Mouse (Mus musculus) intestine, postnatal 0 days (tissue): ENCODE measurements around the gene Lhpp. TPM values are rescaled to one million over a fixed set of nuclear protein-coding genes. Genes with fewer than 3 reads are reported as not detected.

Source experiments
- ATAC-seq: fragments of 200-750 bp; cut with Nextera tagmentation; 2 replicates; pipeline ENCODE4 v1.8.0; 2017; ENCODE audit warnings: mild to moderate bottlenecking, moderate TSS enrichment, moderate library complexity
- H3K27ac ChIP-seq: fragments of 300-500 bp; sonication (generic); 2 replicates; pipeline ENCODE4 v1.5.1; 2014; ENCODE audit warnings: mild to moderate bottlenecking, low read depth, low read length, moderate library complexity
- H3K27me3 ChIP-seq: fragments of 300-500 bp; sonication (generic); replicated peaks from 2 replicates; pipeline ENCODE4 v1.6.1; 2014; ENCODE audit warnings: low read length, mixed read lengths; ENCODE audit not compliant: control insufficient read depth, insufficient read depth
- H3K36me3 ChIP-seq: fragments of 300-500 bp; sonication (generic); 2 replicates; pipeline ENCODE4 v1.6.1; 2014; ENCODE audit warnings: mild to moderate bottlenecking, moderate library complexity; ENCODE audit not compliant: control insufficient read depth, insufficient read depth
- H3K4me1 ChIP-seq: fragments of 300-500 bp; sonication (generic); replicated peaks from 2 replicates; pipeline ENCODE4 v1.6.1; 2014; ENCODE audit warnings: antibody characterized with exemption, low read length, mixed read lengths; ENCODE audit not compliant: control insufficient read depth, insufficient read depth
- H3K4me2 ChIP-seq: fragments of 300-500 bp; sonication (generic); replicated peaks from 2 replicates; pipeline ENCODE4 v1.6.1; 2014; ENCODE audit warnings: low read depth, mild to moderate bottlenecking, moderate library complexity
- H3K4me3 ChIP-seq: fragments of 300-500 bp; sonication (generic); 2 replicates; pipeline ENCODE4 v1.5.1; 2014; ENCODE audit warnings: low read depth, low read length
- H3K9ac ChIP-seq: fragments of 300-500 bp; sonication (generic); 2 replicates; pipeline ENCODE4 v1.6.1; 2014; ENCODE audit warnings: mild to moderate bottlenecking, low read depth, low read length
- H3K9me3 ChIP-seq: fragments of 300-500 bp; sonication (generic); 2 replicates; pipeline ENCODE4 v1.6.1; 2016; ENCODE audit warnings: mixed run types; ENCODE audit not compliant: control insufficient read depth
- CTCF ChIP-seq: sonication (generic); IDR thresholded peaks from 2 replicates; pipeline ENCODE4 v1.5.1; 2016; ENCODE audit warnings: low read depth, mild to moderate bottlenecking, control low read depth, antibody characterized with exemption, moderate library complexity
- WGBS: fragments of 180-500 bp; shearing (Covaris S2); extraction: QIAGEN DNeasy Blood & Tissue Kit; methylation state at CpG from one replicate; pipeline ENCODE4 v1.1.7; 2014; 5-methylcytosine and 5-hydroxymethylcytosine counted together
- polyA plus RNA-seq: library from polyadenylated mRNA; unstranded; fragments of >200 nt; fragmentation: Nextera tagmentation; extraction: Ambion mirVana; gene quantifications from 2 replicates; pipeline ENCODE4 v1.2.1, GENCODE M21; 2015

Gene Lhpp
- polyA plus RNA-seq, 1 experiment from 2014 or later: 52.0 TPM

GRCm38 (mm10) chr7:132679117-132679516 is 68.7 kb downstream of the Lhpp start:
- Histone ChIP-seq H3K27me3 (no peaks in the 10 kb centered on the region), H3K36me3 (no peaks in the 10 kb centered on the region), H3K9ac (no peak overlapping the region), H3K4me1 (peaks cover 7% of the 10 kb centered on the region; the same call in 1 of the 2 replicates), H3K27ac (no peak overlapping the region; the same call in 1 of the 2 replicates), H3K9me3 (no peaks in the 10 kb centered on the region), H3K4me2 (no peak overlapping the region), H3K4me3 (no peak overlapping the region)
- ATAC-seq: no peak
- TF ChIP-seq CTCF: no peak
- 81% methylated on average over 4 of the region's 4 CpGs for WGBS

GRCm38 (mm10) chr7:132679549-132679948 is 69.1 kb downstream of the Lhpp start:
- Histone ChIP-seq H3K36me3 (no peaks in the 10 kb centered on the region), H3K9ac (no peak overlapping the region), H3K4me1 (0 out of 2 replicates have a peak, but pooled peaks cover 4% of the 10 kb centered on the region), H3K4me3 (no peak overlapping the region), H3K9me3 (no peaks in the 10 kb centered on the region), H3K4me2 (no peak overlapping the region), H3K27ac (no peak overlapping the region), H3K27me3 (no peaks in the 10 kb centered on the region)
- WGBS: 74% methylated on average over 6 of the region's 6 CpGs
- ATAC-seq: no peak
- no peak for TF ChIP-seq CTCF

GRCm38 (mm10) chr7:132681296-132681695 is 70.9 kb downstream of the Lhpp start:
- Histone ChIP-seq H3K27me3 (no peaks in the 10 kb centered on the region), H3K9ac (no peak overlapping the region), H3K4me2 (no peak overlapping the region), H3K36me3 (no peaks in the 10 kb centered on the region), H3K27ac (no peak overlapping the region), H3K4me1 (no peaks in the 10 kb centered on the region), H3K9me3 (no peaks in the 10 kb centered on the region), H3K4me3 (no peak overlapping the region)
- 85% methylated on average over 11 of the region's 11 CpGs for WGBS
- ATAC-seq: no peak
- TF ChIP-seq CTCF: no peak

GRCm38 (mm10) chr7:132681831-132682230 is 71.4 kb downstream of the Lhpp start:
- H3K27ac ChIP-seq: no peak overlapping the region
- H3K4me1 ChIP-seq: no peaks in the 10 kb centered on the region
- H3K27me3 ChIP-seq: no peaks in the 10 kb centered on the region
- no peak overlapping the region for H3K9ac ChIP-seq
- no peaks in the 10 kb centered on the region for H3K9me3 ChIP-seq
- H3K36me3 ChIP-seq: no peaks in the 10 kb centered on the region
- no peak for TF ChIP-seq CTCF
- H3K4me3 ChIP-seq: no peak overlapping the region
- 100% methylated on average over 1 of the region's 1 CpGs for WGBS
- H3K4me2 ChIP-seq: no peak overlapping the region
- no peak for ATAC-seq

GRCm38 (mm10) chr7:132682336-132682735 is 71.9 kb downstream of the Lhpp start:
- H3K4me1 ChIP-seq: no peaks in the 10 kb centered on the region
- H3K9ac ChIP-seq: no peak overlapping the region
- no peaks in the 10 kb centered on the region for H3K9me3 ChIP-seq
- WGBS: 92% methylated on average over 3 of the region's 3 CpGs
- H3K4me2 ChIP-seq: no peak overlapping the region
- TF ChIP-seq CTCF: no peak
- H3K4me3 ChIP-seq: no peak overlapping the region
- H3K36me3 ChIP-seq: no peaks in the 10 kb centered on the region
- ATAC-seq: no peak
- H3K27me3 ChIP-seq: no peaks in the 10 kb centered on the region
- no peak overlapping the region for H3K27ac ChIP-seq

- Histone ChIP-seq H3K9ac (no peak overlapping the region), H3K27me3 (no peaks in the 10 kb centered on the region), H3K4me3 (no peak overlapping the region), H3K9me3 (no peaks in the 10 kb centered on the region), H3K4me2 (no peak overlapping the region), H3K36me3 (no peaks in the 10 kb centered on the region), H3K27ac (no peak overlapping the region), H3K4me1 (no peaks in the 10 kb centered on the region)
- WGBS: 76% methylated on average over 3 of the region's 3 CpGs
- ATAC-seq: no peak
- TF ChIP-seq CTCF: no peak
These were observed 72.5 kb downstream of the Lhpp start for GRCm38 (mm10) chr7:132682901-132683300.

- H3K9ac ChIP-seq: no peak overlapping the region
- ATAC-seq: no peak
- H3K27me3 ChIP-seq: no peaks in the 10 kb centered on the region
- no peaks in the 10 kb centered on the region for H3K9me3 ChIP-seq
- no peak for TF ChIP-seq CTCF
- no peak overlapping the region for H3K4me3 ChIP-seq
- H3K4me2 ChIP-seq: no peak overlapping the region
- H3K36me3 ChIP-seq: no peaks in the 10 kb centered on the region
- H3K27ac ChIP-seq: no peak overlapping the region
- WGBS: 89% methylated on average over 4 of the region's 4 CpGs
- H3K4me1 ChIP-seq: no peaks in the 10 kb centered on the region
These were observed 73.5 kb downstream of the Lhpp start for GRCm38 (mm10) chr7:132683923-132684322.
